Mouse (Mus musculus): ENCODE measurements around the gene Sap30bp. TPM values are rescaled to one million over a fixed set of nuclear protein-coding genes. Genes with fewer than 3 reads are reported as not detected.
A peak's percentile ranks its signal among the peaks of the same experiment; 100 is the strongest.

The Sap30bp gene
- polyA plus RNA-seq, 2 experiments, result 20.0 to 22.6 TPM

DNA sequence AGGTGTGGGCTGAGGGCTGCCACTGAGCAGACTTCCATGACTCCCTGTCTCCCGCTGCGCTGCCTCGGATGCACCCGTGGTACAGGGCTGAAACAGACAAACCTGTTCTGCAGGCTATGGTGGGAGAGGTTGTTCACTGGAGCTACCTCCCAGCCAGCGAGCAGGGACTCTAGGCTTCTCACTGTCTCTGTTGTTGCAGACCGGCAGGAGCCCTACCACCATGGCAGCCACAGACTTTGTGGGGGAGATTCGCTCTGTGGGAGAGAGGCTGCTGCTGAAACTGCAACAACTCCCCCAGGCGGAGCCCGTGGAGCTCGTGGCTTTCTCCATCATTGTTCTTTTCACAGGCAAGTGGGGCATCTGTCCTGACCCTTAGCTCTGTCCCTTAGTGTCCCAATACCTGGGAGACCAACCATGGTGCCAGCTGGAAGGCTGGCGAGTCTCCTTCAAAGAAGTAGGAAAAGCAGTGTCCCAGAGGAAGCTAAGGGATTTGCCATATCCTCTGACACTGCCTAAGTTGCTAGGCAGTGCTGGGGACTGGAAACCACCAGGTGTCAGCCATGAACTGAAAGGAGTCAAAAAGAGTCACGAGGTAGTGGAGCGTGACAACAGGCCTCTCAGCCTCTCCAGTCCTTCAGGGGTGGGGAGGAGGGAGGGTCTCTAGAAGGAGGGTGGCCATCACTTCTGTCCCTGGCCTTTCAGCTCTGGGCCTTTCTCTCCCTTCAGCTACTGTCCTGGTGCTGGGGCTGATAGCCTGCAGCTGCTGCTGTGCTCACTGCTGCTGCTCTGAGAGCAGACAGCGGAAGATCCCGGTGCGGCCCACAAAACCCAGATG is 27.9 kb upstream of the Sap30bp start:
- ATAC-seq (ENCODE audit: insufficient read depth) (no peak), DNase-seq (ENCODE audit: low read depth in 3 of 3, low spot score in 3 of 3) (no peak)
- Histone ChIP-seq H3K4me1 (replicated peaks; ENCODE audit: control insufficient read depth in 2 of 2, insufficient read depth in 2 of 2, low read length in 1 of 2) (peaks cover 53 to 66% of the 10 kb centered on the region in 2 experiments), H3K27ac (peak overlapping the region; percentile 100), H3K27me3 (ENCODE audit: control insufficient read depth, insufficient read depth, low read length) (no peaks in the 10 kb centered on the region), H3K4me3 (ENCODE audit: insufficient read depth in 1 of 2, low read depth in 2 of 2, low read length in 2 of 2) (no peak overlapping the region), H3K4me2 (ENCODE audit: low read depth) (peak overlapping the region; percentile 95), H3K9me3 (ENCODE audit: control insufficient read depth, low read length) (no peaks in the 10 kb centered on the region), H3K36me3 (replicated peaks; ENCODE audit: control insufficient read depth, insufficient read depth, low read depth) (peaks cover 49% of the 10 kb centered on the region), H3K9ac (replicated peaks) (peak overlapping the region; percentile 71)
- TF ChIP-seq CTCF (IDR thresholded peaks at IDR 0.05; ENCODE audit: low read depth) (no peak; the same call in 1 of the 2 replicates), EP300 (IDR thresholded peaks at IDR 0.05; ENCODE audit: low read depth) (no peak)
- WGBS (ENCODE audit: insufficient replicate concordance), result 77% methylated on average over 16 of the region's 16 CpGs

DNA sequence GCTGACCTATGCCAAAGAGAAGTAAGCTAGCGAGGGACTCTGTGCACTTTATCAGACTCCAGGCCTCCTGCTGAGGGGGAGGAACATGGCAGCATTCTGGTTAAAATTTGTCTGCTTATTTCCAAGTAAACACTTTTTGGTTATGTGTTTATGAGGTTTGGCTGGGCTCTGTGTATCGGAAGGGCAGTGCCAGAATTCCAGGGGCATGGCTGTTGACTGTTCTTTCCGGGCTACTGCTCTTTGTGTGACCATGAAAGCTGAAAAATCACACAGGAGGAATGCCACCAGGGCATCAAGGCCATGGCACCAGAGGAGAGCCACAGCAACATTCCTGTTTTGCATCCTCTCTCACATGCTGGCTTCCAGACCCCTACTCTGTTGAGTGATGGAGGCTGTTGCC is 27.0 kb upstream of the Sap30bp start:
- Histone ChIP-seq H3K4me2 (ENCODE audit: low read depth) (no peak overlapping the region), H3K27me3 (ENCODE audit: control insufficient read depth, insufficient read depth, low read length) (no peaks in the 10 kb centered on the region), H3K4me1 (replicated peaks; ENCODE audit: control insufficient read depth in 2 of 2, insufficient read depth in 2 of 2, low read length in 1 of 2) (peaks cover 62 to 73% of the 10 kb centered on the region in 2 experiments), H3K36me3 (replicated peaks; ENCODE audit: control insufficient read depth, insufficient read depth, low read depth) (peaks cover 49% of the 10 kb centered on the region), H3K9me3 (ENCODE audit: control insufficient read depth, low read length) (no peaks in the 10 kb centered on the region), H3K9ac (replicated peaks) (no peak overlapping the region; the same call in 1 of the 2 replicates), H3K27ac (peak overlapping the region; percentile 100), H3K4me3 (ENCODE audit: insufficient read depth in 1 of 2, low read depth in 2 of 2, low read length in 2 of 2) (no peak overlapping the region)
- 75% methylated on average over 3 of the region's 3 CpGs for WGBS (ENCODE audit: insufficient replicate concordance)
- no peak for TF ChIP-seq EP300 (IDR thresholded peaks at IDR 0.05; ENCODE audit: low read depth)
- no peak for TF ChIP-seq CTCF (IDR thresholded peaks at IDR 0.05; ENCODE audit: low read depth)
- DNase-seq (ENCODE audit: low read depth in 3 of 3, low spot score in 3 of 3) (no peak), ATAC-seq (ENCODE audit: insufficient read depth) (no peak)

DNA sequence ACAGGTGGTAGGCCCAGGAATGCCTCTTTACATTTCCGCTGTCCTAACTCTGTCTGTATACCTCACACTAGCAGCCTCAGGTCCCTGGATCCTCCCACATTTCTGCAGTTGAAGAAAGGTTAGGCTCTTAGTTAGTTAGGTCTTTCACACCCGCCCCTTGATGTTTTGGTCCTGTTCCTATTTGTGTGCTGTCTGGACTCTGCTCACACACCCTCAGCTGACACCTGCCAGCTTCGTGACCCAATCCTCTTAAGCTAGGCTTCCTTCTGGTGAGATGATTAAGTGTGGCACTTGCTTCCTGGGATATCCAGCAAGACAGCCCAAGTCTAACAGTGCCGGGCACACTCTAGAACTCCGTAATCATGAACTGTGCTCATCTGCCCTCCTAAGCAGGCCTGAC is 26.6 kb upstream of the Sap30bp start:
- Histone ChIP-seq H3K9me3 (ENCODE audit: control insufficient read depth, low read length) (no peaks in the 10 kb centered on the region), H3K4me1 (replicated peaks; ENCODE audit: control insufficient read depth in 2 of 2, insufficient read depth in 2 of 2, low read length in 1 of 2) (peaks cover 62 to 73% of the 10 kb centered on the region in 2 experiments), H3K27ac (peak overlapping the region; percentile 100), H3K4me2 (ENCODE audit: low read depth) (no peak overlapping the region), H3K36me3 (replicated peaks; ENCODE audit: control insufficient read depth, insufficient read depth, low read depth) (peaks cover 49% of the 10 kb centered on the region), H3K27me3 (ENCODE audit: control insufficient read depth, insufficient read depth, low read length) (no peaks in the 10 kb centered on the region), H3K9ac (replicated peaks) (no peak overlapping the region), H3K4me3 (ENCODE audit: insufficient read depth in 1 of 2, low read depth in 2 of 2, low read length in 2 of 2) (no peak overlapping the region)
- no peak for TF ChIP-seq CTCF (IDR thresholded peaks at IDR 0.05; ENCODE audit: low read depth)
- no peak for TF ChIP-seq EP300 (IDR thresholded peaks at IDR 0.05; ENCODE audit: low read depth)
- DNase-seq (ENCODE audit: low read depth in 3 of 3, low spot score in 3 of 3) (no peak), ATAC-seq (ENCODE audit: insufficient read depth) (no peak)
- WGBS (ENCODE audit: insufficient replicate concordance), result 91% methylated on average over 5 of the region's 5 CpGs

DNA sequence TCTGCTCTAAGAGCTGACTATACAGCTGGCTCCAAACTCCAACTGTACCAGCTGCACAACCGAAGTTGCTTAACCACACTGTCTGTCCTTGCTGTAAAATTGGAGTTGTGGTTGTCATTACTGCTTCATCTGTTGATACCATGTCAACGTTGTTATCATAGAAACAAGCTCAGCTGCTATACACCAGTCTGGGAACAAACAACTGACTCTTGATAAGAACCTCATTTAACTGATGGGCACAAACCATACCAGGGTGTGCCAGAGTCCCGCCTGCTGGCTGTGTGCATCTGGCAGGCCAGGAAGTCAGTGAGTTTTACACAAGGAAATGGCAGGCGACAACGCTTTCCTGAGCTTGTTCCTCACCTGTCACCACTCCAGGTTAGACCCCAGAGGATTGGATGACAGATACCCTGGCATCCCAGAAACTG is 21.9 kb upstream of the Sap30bp start:
- H3K4me1 ChIP-seq (replicated peaks; ENCODE audit: control insufficient read depth in 2 of 2, insufficient read depth in 2 of 2, low read length in 1 of 2), result peaks cover 32 to 43% of the 10 kb centered on the region in 2 experiments
- peak overlapping the region; percentile 96 for H3K27ac ChIP-seq
- H3K9me3 ChIP-seq (ENCODE audit: control insufficient read depth, low read length), result no peaks in the 10 kb centered on the region
- H3K36me3 ChIP-seq (replicated peaks; ENCODE audit: control insufficient read depth, insufficient read depth, low read depth), result peaks cover 30% of the 10 kb centered on the region
- no peaks in the 10 kb centered on the region for H3K27me3 ChIP-seq (ENCODE audit: control insufficient read depth, insufficient read depth, low read length)
- peak; percentile 73 to 79 (median 77) for DNase-seq (ENCODE audit: low read depth in 3 of 3, low spot score in 3 of 3)
- peak overlapping the region; percentile 54 for H3K4me2 ChIP-seq (ENCODE audit: low read depth)
- peak; percentile 87 for ATAC-seq (ENCODE audit: insufficient read depth)
- WGBS (ENCODE audit: insufficient replicate concordance), result 16% methylated on average over 5 of the region's 5 CpGs
- H3K9ac ChIP-seq (replicated peaks), result peak overlapping the region; percentile 68
- H3K4me3 ChIP-seq (ENCODE audit: insufficient read depth in 1 of 2, low read depth in 2 of 2, low read length in 2 of 2), result no peak overlapping the region
- peak; percentile 27; the same call in 1 of the 2 replicates for TF ChIP-seq CTCF (IDR thresholded peaks at IDR 0.05; ENCODE audit: low read depth)
- peak; percentile 84 for TF ChIP-seq EP300 (IDR thresholded peaks at IDR 0.05; ENCODE audit: low read depth)

DNA sequence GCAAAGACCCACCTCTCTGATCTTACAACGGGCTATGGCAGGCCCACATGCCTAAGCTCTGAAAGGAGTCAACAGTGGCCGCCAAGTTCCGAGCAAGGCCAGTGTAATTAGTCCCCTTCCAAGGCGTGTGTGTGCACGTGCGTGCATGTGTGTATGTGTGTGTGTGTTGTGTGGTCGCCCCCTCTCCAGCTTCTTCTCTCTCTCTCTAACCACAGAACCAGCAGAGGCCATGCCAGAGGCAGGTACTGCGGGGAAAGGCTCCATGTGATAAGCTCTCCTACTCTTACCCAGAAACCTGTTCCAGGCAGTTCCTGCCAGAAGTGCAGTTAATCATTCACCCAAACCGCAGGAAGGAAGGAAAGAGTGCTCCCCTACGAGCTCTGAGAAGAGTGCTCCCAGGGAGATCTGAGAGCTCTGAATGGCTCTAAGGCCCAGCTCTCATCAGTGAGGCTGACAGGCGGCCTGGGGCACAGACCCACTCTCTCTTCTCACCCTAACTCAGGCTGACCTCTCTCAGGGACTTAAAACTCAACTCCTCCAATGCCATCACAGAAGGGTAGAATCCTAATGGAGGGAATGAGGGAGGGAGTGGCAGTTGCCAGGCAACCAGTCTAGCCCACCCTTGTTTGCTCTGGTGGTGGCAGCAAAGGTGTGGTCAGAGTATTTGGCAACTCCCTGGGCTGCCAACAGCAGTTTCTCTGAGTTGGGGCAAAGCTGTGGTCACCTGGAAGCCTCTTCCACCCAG is 21.3 kb upstream of the Sap30bp start, which contains the start of gene Smim6:
Smim6 (plus strand) TSS at position 386 of the 745 bp plus-strand sequence.
- no peaks in the 10 kb centered on the region for H3K9me3 ChIP-seq (ENCODE audit: control insufficient read depth, low read length)
- H3K4me3 ChIP-seq (ENCODE audit: insufficient read depth in 1 of 2, low read depth in 2 of 2, low read length in 2 of 2), result no peak within 1 kb of the TSS; a peak in 1 of 4 replicates
- DNase-seq (ENCODE audit: low read depth in 3 of 3, low spot score in 3 of 3) (peak in 2 of 3 experiments; percentile 49 to 67), ATAC-seq (ENCODE audit: insufficient read depth) (peak; percentile 73)
- no peaks in the 10 kb centered on the region for H3K27me3 ChIP-seq (ENCODE audit: control insufficient read depth, insufficient read depth, low read length)
- H3K4me2 ChIP-seq (ENCODE audit: low read depth), result peak within 1 kb of the TSS; percentile 54
- H3K36me3 ChIP-seq (replicated peaks; ENCODE audit: control insufficient read depth, insufficient read depth, low read depth), result peaks cover 23% of the 10 kb centered on the region
- peak within 1 kb of the TSS; percentile 96 for H3K27ac ChIP-seq
- TF ChIP-seq CTCF (IDR thresholded peaks at IDR 0.05; ENCODE audit: low read depth) (no peak), EP300 (IDR thresholded peaks at IDR 0.05; ENCODE audit: low read depth) (peak; percentile 41; the same call in 1 of the 2 replicates)
- H3K4me1 ChIP-seq (replicated peaks; ENCODE audit: control insufficient read depth in 2 of 2, insufficient read depth in 2 of 2, low read length in 1 of 2), result peaks cover 32 to 47% of the 10 kb centered on the region in 2 experiments
- H3K9ac ChIP-seq (replicated peaks), result peak within 1 kb of the TSS; percentile 68
- 7% methylated on average over 11 of the region's 11 CpGs for WGBS (ENCODE audit: insufficient replicate concordance)

Measured in liver, embryonic 14.5 days (tissue).